Mouse (Mus musculus): Measurements from ENCODE around the gene Taf1. TPM values are rescaled to one million over a fixed set of nuclear protein-coding genes. Genes with fewer than 3 reads are reported as not detected.
A peak's percentile ranks its signal among the peaks of the same experiment; 100 is the strongest.
"Not testable (repeated sequence)": the region's sequence is repeated elsewhere in the genome, so short reads cannot be mapped to it uniquely, and the experiment has no call there.

Taf1 gene
- polyA plus RNA-seq (2012; fragmentation: generic; extraction: Trizol), result 8.0 TPM
- long read RNA-seq, experiment 1, partial matches to known transcripts, result 3 of 5 reads
- long read RNA-seq, experiment 1, other reads (novel, unspliced or antisense), result 2 of 5 reads
- long read RNA-seq, experiment 2, full-length matches to known transcripts, result 4 of 47 reads
- long read RNA-seq, experiment 2, partial matches to known transcripts, result 27 of 47 reads
- long read RNA-seq, experiment 2, other reads (novel, unspliced or antisense), result 16 of 47 reads

- Histone ChIP-seq H3ac (ENCODE audit: control insufficient read depth, insufficient read length, low read depth) (peak within 1 kb of the TSS; percentile 77), H3K4me3 (ENCODE audit: insufficient read depth, poor library complexity, severe bottlenecking) (peak within 1 kb of the TSS; percentile 42), H3K36me3 (ENCODE audit: control insufficient read depth, insufficient read depth) (no peaks in the 10 kb centered on the region), H3K79me2 (ENCODE audit: control insufficient read depth, insufficient read depth) (peaks cover 16% of the 10 kb centered on the region), H3K27me3 (ENCODE audit: control insufficient read depth, insufficient read depth, insufficient read length) (no peaks in the 10 kb centered on the region), H3K79me3 (ENCODE audit: low read depth) (peaks cover 4% of the 10 kb centered on the region)
- no peak for TF ChIP-seq CEBPB (IDR thresholded peaks at IDR 0.05; ENCODE audit: low read depth)
- TF ChIP-seq USF1 (IDR thresholded peaks at IDR 0.05; ENCODE audit: low read depth), result peak; percentile 17
Measured at GRCm38 (mm10) chrX:101532347-101533221, at the start of gene Taf1. Gene Taf1 (plus strand): TSS chrX:101532734.

GRCm38 (mm10) chrX:101486487-101487152 lies 45.9 kb upstream of the Taf1 start:
- H3K79me3 ChIP-seq (ENCODE audit: low read depth), result not testable (repeated sequence)
- TF ChIP-seq CTCF (IDR thresholded peaks at IDR 0.05; ENCODE audit: control insufficient read depth, insufficient read depth, insufficient read length), result peak; percentile 48

GRCm38 (mm10) chrX:101504636-101505035 lies 27.9 kb upstream of the Taf1 start:
- Histone ChIP-seq H3K79me2 (ENCODE audit: control insufficient read depth, insufficient read depth) (no peaks in the 10 kb centered on the region), H3K36me3 (ENCODE audit: control insufficient read depth, insufficient read depth) (no peaks in the 10 kb centered on the region), H3ac (ENCODE audit: control insufficient read depth, insufficient read length, low read depth) (no peak overlapping the region), H3K27me3 (ENCODE audit: control insufficient read depth, insufficient read depth, insufficient read length) (no peaks in the 10 kb centered on the region), H3K79me3 (ENCODE audit: low read depth) (no peaks in the 10 kb centered on the region), H3K4me3 (ENCODE audit: insufficient read depth, poor library complexity, severe bottlenecking) (no peak overlapping the region)
- TF ChIP-seq USF1 (IDR thresholded peaks at IDR 0.05; ENCODE audit: low read depth), result no peak
- no peak for TF ChIP-seq MAX (IDR thresholded peaks at IDR 0.05)
- TF ChIP-seq CTCF (IDR thresholded peaks at IDR 0.05; ENCODE audit: control insufficient read depth, insufficient read depth, insufficient read length), result no peak
- TF ChIP-seq CEBPB (IDR thresholded peaks at IDR 0.05; ENCODE audit: low read depth), result no peak

More at GRCm38 (mm10) chrX:101486487-101487152, 45.9 kb upstream of the Taf1 start:
- not testable (repeated sequence) for H3K4me3 ChIP-seq (ENCODE audit: insufficient read depth, poor library complexity, severe bottlenecking); H3ac ChIP-seq (ENCODE audit: control insufficient read depth, insufficient read length, low read depth); H3K36me3 ChIP-seq (ENCODE audit: control insufficient read depth, insufficient read depth); H3K27me3 ChIP-seq (ENCODE audit: control insufficient read depth, insufficient read depth, insufficient read length); H3K79me2 ChIP-seq (ENCODE audit: control insufficient read depth, insufficient read depth)

GRCm38 (mm10) chrX:101515710-101516109 lies 16.8 kb upstream of the Taf1 start:
- Histone ChIP-seq H3K79me2 (ENCODE audit: control insufficient read depth, insufficient read depth) (no peaks in the 10 kb centered on the region), H3K4me3 (ENCODE audit: insufficient read depth, poor library complexity, severe bottlenecking) (no peak overlapping the region), H3K27me3 (ENCODE audit: control insufficient read depth, insufficient read depth, insufficient read length) (no peaks in the 10 kb centered on the region), H3K36me3 (ENCODE audit: control insufficient read depth, insufficient read depth) (no peaks in the 10 kb centered on the region), H3ac (ENCODE audit: control insufficient read depth, insufficient read length, low read depth) (no peak overlapping the region), H3K79me3 (ENCODE audit: low read depth) (no peaks in the 10 kb centered on the region)
- no peak for TF ChIP-seq MAX (IDR thresholded peaks at IDR 0.05)
- TF ChIP-seq CEBPB (IDR thresholded peaks at IDR 0.05; ENCODE audit: low read depth), result no peak
- no peak for TF ChIP-seq USF1 (IDR thresholded peaks at IDR 0.05; ENCODE audit: low read depth)
- TF ChIP-seq MYOG (IDR thresholded peaks at IDR 0.05; ENCODE audit: control insufficient read depth, extremely low read depth, insufficient read length), result no peak
- TF ChIP-seq FOSL1 (IDR thresholded peaks at IDR 0.05; ENCODE audit: insufficient read depth, low read length, poor library complexity, severe bottlenecking), result no peak
- no peak for TF ChIP-seq MYOD1 (IDR thresholded peaks at IDR 0.05; ENCODE audit: control insufficient read depth, insufficient read length, low read depth)
- TF ChIP-seq CTCF (IDR thresholded peaks at IDR 0.05; ENCODE audit: control insufficient read depth, insufficient read depth, insufficient read length), result no peak

GRCm38 (mm10) chrX:101518006-101518405 lies 14.5 kb upstream of the Taf1 start:
- H3K4me3 ChIP-seq (ENCODE audit: insufficient read depth, poor library complexity, severe bottlenecking), result no peak overlapping the region
- no peaks in the 10 kb centered on the region for H3K79me3 ChIP-seq (ENCODE audit: low read depth)
- no peaks in the 10 kb centered on the region for H3K79me2 ChIP-seq (ENCODE audit: control insufficient read depth, insufficient read depth)
- no peaks in the 10 kb centered on the region for H3K36me3 ChIP-seq (ENCODE audit: control insufficient read depth, insufficient read depth)
- no peak for TF ChIP-seq MYOD1 (IDR thresholded peaks at IDR 0.05; ENCODE audit: control insufficient read depth, insufficient read length, low read depth)
- no peak for TF ChIP-seq CEBPB (IDR thresholded peaks at IDR 0.05; ENCODE audit: low read depth)
- TF ChIP-seq FOSL1 (IDR thresholded peaks at IDR 0.05; ENCODE audit: insufficient read depth, low read length, poor library complexity, severe bottlenecking), result no peak
- no peak for TF ChIP-seq CTCF (IDR thresholded peaks at IDR 0.05; ENCODE audit: control insufficient read depth, insufficient read depth, insufficient read length)
- TF ChIP-seq MAX (IDR thresholded peaks at IDR 0.05), result no peak
- no peak for TF ChIP-seq MYOG (IDR thresholded peaks at IDR 0.05; ENCODE audit: control insufficient read depth, extremely low read depth, insufficient read length)
- TF ChIP-seq USF1 (IDR thresholded peaks at IDR 0.05; ENCODE audit: low read depth), result no peak
- no peaks in the 10 kb centered on the region for H3K27me3 ChIP-seq (ENCODE audit: control insufficient read depth, insufficient read depth, insufficient read length)
- H3ac ChIP-seq (ENCODE audit: control insufficient read depth, insufficient read length, low read depth), result no peak overlapping the region

- no peaks in the 10 kb centered on the region for H3K79me3 ChIP-seq (ENCODE audit: low read depth)
- TF ChIP-seq USF1 (IDR thresholded peaks at IDR 0.05; ENCODE audit: low read depth), result no peak
- TF ChIP-seq MYOD1 (IDR thresholded peaks at IDR 0.05; ENCODE audit: control insufficient read depth, insufficient read length, low read depth), result no peak
- no peak for TF ChIP-seq CTCF (IDR thresholded peaks at IDR 0.05; ENCODE audit: control insufficient read depth, insufficient read depth, insufficient read length)
- TF ChIP-seq MAX (IDR thresholded peaks at IDR 0.05), result no peak
- no peak for TF ChIP-seq FOSL1 (IDR thresholded peaks at IDR 0.05; ENCODE audit: insufficient read depth, low read length, poor library complexity, severe bottlenecking)
- no peak for TF ChIP-seq CEBPB (IDR thresholded peaks at IDR 0.05; ENCODE audit: low read depth)
- no peaks in the 10 kb centered on the region for H3K36me3 ChIP-seq (ENCODE audit: control insufficient read depth, insufficient read depth)
- H3ac ChIP-seq (ENCODE audit: control insufficient read depth, insufficient read length, low read depth), result no peak overlapping the region
- no peak overlapping the region for H3K4me3 ChIP-seq (ENCODE audit: insufficient read depth, poor library complexity, severe bottlenecking)
- H3K27me3 ChIP-seq (ENCODE audit: control insufficient read depth, insufficient read depth, insufficient read length), result no peaks in the 10 kb centered on the region
- H3K79me2 ChIP-seq (ENCODE audit: control insufficient read depth, insufficient read depth), result no peaks in the 10 kb centered on the region
Measured at GRCm38 (mm10) chrX:101522027-101522426, 10.5 kb upstream of the Taf1 start.

Data from C2C12 (cell line).